Mouse (Mus musculus): ENCODE results near the gene Btbd19.
A peak's percentile ranks its signal among the peaks of the same experiment; 100 is the strongest.

Gene Btbd19

GRCm38 (mm10) chr4:117113237-117113636 is 12.3 kb downstream of the Btbd19 start:
- no peak for DNase-seq (ENCODE audit: low spot score in 2 of 2)

GRCm38 (mm10) chr4:117110985-117111384 is 14.5 kb downstream of the Btbd19 start:
- no peak for DNase-seq (ENCODE audit: low spot score in 2 of 2)

GRCm38 (mm10) chr4:117110249-117110648 is 15.3 kb downstream of the Btbd19 start:
- DNase-seq (ENCODE audit: low spot score in 2 of 2): no peak

GRCm38 (mm10) chr4:117109330-117109729 is 16.2 kb downstream of the Btbd19 start:
- DNase-seq (ENCODE audit: low spot score in 2 of 2): no peak

- DNase-seq (ENCODE audit: low spot score in 2 of 2): no peak
Measured at GRCm38 (mm10) chr4:117108524-117108849, 17.0 kb downstream of the Btbd19 start.

- DNase-seq (ENCODE audit: low spot score in 2 of 2): no peak
Measured at GRCm38 (mm10) chr4:117107813-117108523, 17.6 kb downstream of the Btbd19 start.

- DNase-seq (ENCODE audit: low spot score in 2 of 2): no peak
Measured at GRCm38 (mm10) chr4:117105127-117105526, 20.4 kb downstream of the Btbd19 start.

GRCm38 (mm10) chr4:117104672-117105071 is 20.9 kb downstream of the Btbd19 start:
- no peak for DNase-seq (ENCODE audit: low spot score in 2 of 2)

- no peak for DNase-seq (ENCODE audit: low spot score in 2 of 2)
Measured at GRCm38 (mm10) chr4:117101218-117101617, 24.3 kb downstream of the Btbd19 start.

GRCm38 (mm10) chr4:117100036-117100435 is 25.5 kb downstream of the Btbd19 start:
- no peak for DNase-seq (ENCODE audit: low spot score in 2 of 2)

- no peak for DNase-seq (ENCODE audit: low spot score in 2 of 2)
Measured at GRCm38 (mm10) chr4:117098764-117099036, 26.8 kb downstream of the Btbd19 start.

GRCm38 (mm10) chr4:117097969-117098763 is 27.4 kb downstream of the Btbd19 start:
- no peak for DNase-seq (ENCODE audit: low spot score in 2 of 2)

- no peak for DNase-seq (ENCODE audit: low spot score in 2 of 2)
Measured at GRCm38 (mm10) chr4:117096666-117097065, 28.9 kb downstream of the Btbd19 start.

- peak; percentile 86 to 90 for DNase-seq (ENCODE audit: low spot score in 2 of 2)
Measured at GRCm38 (mm10) chr4:117095551-117096452, 29.7 kb downstream of the Btbd19 start, which contains the start of gene Ptch2. Gene Ptch2 (plus strand): TSS chr4:117096075.

GRCm38 (mm10) chr4:117094626-117095361 is 30.7 kb downstream of the Btbd19 start:
- DNase-seq (ENCODE audit: low spot score in 2 of 2): no peak

GRCm38 (mm10) chr4:117090586-117090985 is 34.9 kb downstream of the Btbd19 start:
- no peak for DNase-seq (ENCODE audit: low spot score in 2 of 2)

- DNase-seq (ENCODE audit: low spot score in 2 of 2): no peak
Measured at GRCm38 (mm10) chr4:117087948-117088640, 37.4 kb downstream of the Btbd19 start.

GRCm38 (mm10) chr4:117071183-117071582 is 54.3 kb downstream of the Btbd19 start:
- no peak for DNase-seq (ENCODE audit: low spot score in 2 of 2)

GRCm38 (mm10) chr4:117070624-117071023 is 54.9 kb downstream of the Btbd19 start:
- no peak for DNase-seq (ENCODE audit: low spot score in 2 of 2)

- DNase-seq (ENCODE audit: low spot score in 2 of 2): no peak
Measured at GRCm38 (mm10) chr4:117069647-117070046, 55.9 kb downstream of the Btbd19 start.

Data from urinary bladder, postnatal 4 days (tissue).